ENCODE assay signal across 23 mouse cellular contexts in genomic region chr2:104559591-104560380, GRCm38 (mm10). TPM values are rescaled to one million over a fixed set of nuclear protein-coding genes. Genes with fewer than 3 reads are reported as not detected.
DNase-seq lines count a peak whose midpoint lies in the region; TF ChIP-seq lines count a peak whose summit lies in the region.
"Had no signal": no experiment of that assay in that cellular context is flagged by ENCODE, and none has a peak within 500 bp of the region (broad histone marks: within the 10 kb centered on the region; RNA-seq: fewer than 3 reads in every experiment).

No protein-coding gene starts in this region.

- peak; percentile 10 for DNase-seq in ovary, adult 18-20 months (ENCODE audit: low spot score)
- DNase-seq in ovary, postnatal 36 days (ENCODE audit: low spot score) = no peak
- DNase-seq in adipocyte (ENCODE audit: low spot score) (peak; percentile 50), MN1 (ENCODE audit: low spot score) (no peak)
- DNase-seq in adrenal gland, adult 2 months = no peak
- DNase-seq in limb, embryonic 10.5 days (ENCODE audit: low spot score) = no peak
- DNase-seq: adrenal gland, postnatal 10 days; B cell, adult 2 months; cerebellum, adult 11-12 months; cerebellum, adult 9-10 months; cerebellum, postnatal 36 days; gastrocnemius, adult 2 months; gastrocnemius, postnatal 36 days; heart, adult 11 months; heart, postnatal 14 days; kidney, adult 18-20 months had no signal

- no peak for TF ChIP-seq EP300 in ES-Bruce4 (IDR thresholded peaks at IDR 0.05; ENCODE audit: insufficient read depth, low read depth, low read length)

- H3K4me3 ChIP-seq in ES-Bruce4 (ENCODE audit: low read depth, low read length) = peak overlapping the region; percentile 80
- no peak overlapping the region for H3K4me3 ChIP-seq in limb, embryonic 10.5 days
- H3K4me3 ChIP-seq: embryonic facial prominence, embryonic 13.5 days; forebrain, embryonic 12.5 days; gastrocnemius, adult 2 months; hindbrain, embryonic 10.5 days; intestine, embryonic 15.5 days had no signal

- no peak for TF ChIP-seq POLR2A in ES-Bruce4 (IDR thresholded peaks at IDR 0.05; ENCODE audit: insufficient read depth, low read length)

- no peak for TF ChIP-seq CTCF in ES-Bruce4 (IDR thresholded peaks at IDR 0.05; ENCODE audit: low read depth, low read length)

- H3K27ac ChIP-seq in ES-Bruce4 (ENCODE audit: insufficient read depth, low read length) = no peak overlapping the region
- no peak overlapping the region for H3K27ac ChIP-seq in limb, embryonic 10.5 days
- H3K27ac ChIP-seq: embryonic facial prominence, embryonic 13.5 days; forebrain, embryonic 12.5 days; gastrocnemius, adult 2 months; hindbrain, embryonic 10.5 days; hindbrain, embryonic 14.5 days; intestine, embryonic 15.5 days had no signal

- no peaks in the 10 kb centered on the region for H3K9me3 ChIP-seq in ES-Bruce4 (replicated peaks; ENCODE audit: control insufficient read depth, insufficient read depth, low read length, poor library complexity, severe bottlenecking)
- H3K9me3 ChIP-seq in limb, embryonic 10.5 days (replicated peaks) = no peaks in the 10 kb centered on the region
- H3K9me3 ChIP-seq: embryonic facial prominence, embryonic 13.5 days; forebrain, embryonic 12.5 days; G1E; hindbrain, embryonic 10.5 days; intestine, embryonic 15.5 days had no signal

- no peaks in the 10 kb centered on the region for H3K4me1 ChIP-seq in ES-Bruce4 (ENCODE audit: control insufficient read depth, insufficient read depth, low read length)
- H3K4me1 ChIP-seq in limb, embryonic 10.5 days = no peaks in the 10 kb centered on the region
- H3K4me1 ChIP-seq: embryonic facial prominence, embryonic 13.5 days; forebrain, embryonic 12.5 days; hindbrain, embryonic 10.5 days; intestine, embryonic 15.5 days had no signal

- H3K9ac ChIP-seq in ES-Bruce4 (ENCODE audit: low read depth, poor library complexity, severe bottlenecking) = peak overlapping the region; percentile 90
- H3K9ac ChIP-seq: embryonic facial prominence, embryonic 13.5 days; forebrain, embryonic 12.5 days; hindbrain, embryonic 14.5 days; intestine, embryonic 15.5 days had no signal

- peaks cover 10% of the 10 kb centered on the region for H3K36me3 ChIP-seq in ES-Bruce4 (ENCODE audit: control insufficient read depth, insufficient read depth, low read length, poor library complexity, severe bottlenecking)
- H3K36me3 ChIP-seq in limb, embryonic 10.5 days = no peaks in the 10 kb centered on the region
- H3K36me3 ChIP-seq: embryonic facial prominence, embryonic 13.5 days; forebrain, embryonic 12.5 days; G1E; hindbrain, embryonic 10.5 days; intestine, embryonic 15.5 days had no signal

- H3K27me3 ChIP-seq in ES-Bruce4 (ENCODE audit: control insufficient read depth, insufficient read depth, low read length, poor library complexity, severe bottlenecking) = no peaks in the 10 kb centered on the region
- no peaks in the 10 kb centered on the region for H3K27me3 ChIP-seq in limb, embryonic 10.5 days (ENCODE audit: low read depth, poor library complexity, severe bottlenecking)
- H3K27me3 ChIP-seq: embryonic facial prominence, embryonic 13.5 days; forebrain, embryonic 12.5 days; intestine, embryonic 15.5 days had no signal

- WGBS in limb, embryonic 10.5 days = 92% methylated on average over 4 of the region's 4 CpGs

RNA-seq across cellular contexts. Expression of gene Cstf3, which starts 30.5 kb away (rescaled TPM):
- polyA plus RNA-seq in ES-Bruce4 (2011; ENCODE audit: insufficient read depth, insufficient read length, low read depth, missing spikeins) = 78.4 and 85.7 TPM in 2 replicates
- 10 to 100 TPM; 29.7 to 49.6 TPM for total RNA-seq in adrenal gland, adult 2 months (2021)
- polyA plus RNA-seq in adrenal gland, adult 2 months (2012; rRNA removed) = 2.9 and 3.9 TPM in 2 replicates
- 84.5 and 95.8 TPM in 2 replicates for polyA plus RNA-seq in limb, embryonic 10.5 days (2016; fragmentation: Nextera tagmentation; extraction: Ambion mirVana)

Comparison
In these comparisons a context has a peak if more than half of its experiments do, and no peak if none do; other contexts are left out.
1. DNase-seq: peak in ovary, adult 18-20 months (single experiment) and adipocyte (single experiment); none in ovary, postnatal 36 days (single experiment), adrenal gland, adult 2 months (single experiment), limb, embryonic 10.5 days (single experiment) and MN1 (single experiment).
2. RNA of gene Cstf3, which starts 30.5 kb away (polyA plus RNA-seq): 84.5 to 95.8 TPM in limb, embryonic 10.5 days and 78.4 to 85.7 TPM in ES-Bruce4; 2.9 to 3.9 TPM in adrenal gland, adult 2 months; every median in the first group is over 10 times any median in the second.